Mouse (Mus musculus): ENCODE data around the gene Tspan9. TPM values are rescaled to one million over a fixed set of nuclear protein-coding genes. Genes with fewer than 3 reads are reported as not detected.
A peak's percentile ranks its signal among the peaks of the same experiment; 100 is the strongest.

Gene Tspan9
- polyA plus RNA-seq, 1 experiment from 2014 or later = 130 TPM

DNA sequence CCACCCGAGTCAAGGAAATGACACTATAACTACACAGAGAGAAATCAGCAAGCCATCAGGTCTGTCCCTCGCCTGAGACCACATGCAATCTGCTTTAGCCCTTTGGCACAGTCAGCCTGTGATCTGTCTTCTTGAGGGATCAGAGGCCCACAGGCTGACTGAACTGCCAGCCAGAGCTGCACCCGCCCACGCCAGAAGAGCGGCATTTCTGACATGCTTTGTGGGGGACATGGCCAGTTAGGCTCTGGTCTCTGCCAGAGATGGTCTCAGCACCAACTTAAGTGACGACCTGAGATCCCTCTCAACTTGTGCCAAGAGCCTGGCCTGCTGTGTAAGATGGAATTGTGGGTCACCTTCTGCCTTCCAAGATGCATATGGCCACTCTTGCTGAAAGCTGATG is 166.7 kb downstream of the Tspan9 start:
- Histone ChIP-seq H3K4me3 (ENCODE audit: low read depth, low read length) (no peak overlapping the region), H3K27me3 (replicated peaks; ENCODE audit: control insufficient read depth, insufficient read depth, low read length) (no peaks in the 10 kb centered on the region), H3K27ac (replicated peaks; ENCODE audit: low read depth, low read length) (no peak overlapping the region), H3K4me1 (ENCODE audit: control insufficient read depth, insufficient read depth, low read length) (peaks cover 5% of the 10 kb centered on the region; the same call in 1 of the 2 replicates), H3K36me3 (ENCODE audit: control insufficient read depth, insufficient read depth, low read length) (no peaks in the 10 kb centered on the region), H3K4me2 (ENCODE audit: low read depth, low read length) (no peak overlapping the region), H3K9me3 (ENCODE audit: control insufficient read depth, low read length) (no peaks in the 10 kb centered on the region), H3K9ac (ENCODE audit: low read depth, low read length) (no peak overlapping the region)
- no peak for ATAC-seq (ENCODE audit: low read depth)
- no peak for DNase-seq (ENCODE audit: low spot score)
- WGBS = 78% methylated on average over 6 of the region's 6 CpGs

DNA sequence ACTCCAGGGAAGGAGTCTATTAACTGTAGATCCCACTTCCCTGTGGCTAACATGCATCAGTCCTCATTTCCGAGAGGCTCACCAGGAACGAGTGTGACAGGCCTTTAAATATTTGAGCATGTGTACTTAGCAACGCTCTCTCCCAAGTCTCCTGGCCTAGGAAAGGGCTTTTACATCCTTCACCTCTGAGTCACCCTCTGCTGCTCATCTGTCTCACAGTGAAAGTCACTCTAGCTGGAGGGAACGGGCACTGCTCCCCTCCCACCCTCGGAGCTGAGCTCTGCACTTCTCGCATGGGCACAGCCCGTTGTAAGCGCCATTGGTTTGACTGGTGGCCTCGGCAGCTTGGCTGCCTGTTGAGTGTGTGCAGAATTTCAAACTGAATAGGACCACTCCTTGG is 169.4 kb downstream of the Tspan9 start:
- Histone ChIP-seq H3K36me3 (ENCODE audit: control insufficient read depth, insufficient read depth, low read length) (no peaks in the 10 kb centered on the region), H3K27ac (replicated peaks; ENCODE audit: low read depth, low read length) (no peak overlapping the region), H3K4me2 (ENCODE audit: low read depth, low read length) (no peak overlapping the region), H3K4me3 (ENCODE audit: low read depth, low read length) (no peak overlapping the region), H3K4me1 (ENCODE audit: control insufficient read depth, insufficient read depth, low read length) (no peaks in the 10 kb centered on the region), H3K9ac (ENCODE audit: low read depth, low read length) (no peak overlapping the region), H3K27me3 (replicated peaks; ENCODE audit: control insufficient read depth, insufficient read depth, low read length) (no peaks in the 10 kb centered on the region), H3K9me3 (ENCODE audit: control insufficient read depth, low read length) (no peaks in the 10 kb centered on the region)
- no peak for DNase-seq (ENCODE audit: low spot score)
- ATAC-seq (ENCODE audit: low read depth) = no peak
- WGBS = 48% methylated on average over 9 of the region's 9 CpGs

DNA sequence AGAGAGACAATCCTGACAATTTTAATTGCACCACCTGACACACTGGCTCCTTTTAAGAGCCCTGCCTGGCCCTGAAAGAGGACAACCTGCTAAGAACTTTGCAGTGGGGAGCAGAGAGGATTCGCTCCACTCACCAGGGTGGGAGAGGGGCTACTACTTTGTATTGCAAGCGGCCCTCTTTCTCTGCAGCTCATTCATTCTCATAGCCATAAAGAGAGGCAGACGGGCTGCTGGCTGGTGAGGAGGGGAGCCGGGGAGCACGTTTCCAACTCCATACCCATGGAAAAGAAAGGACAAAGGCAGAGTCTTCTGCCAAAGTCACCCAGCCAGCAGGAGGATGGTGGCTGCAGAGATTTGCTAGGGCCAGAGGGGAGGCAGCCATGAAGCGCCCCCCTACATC is 169.8 kb downstream of the Tspan9 start:
- no peak for DNase-seq (ENCODE audit: low spot score)
- no peak overlapping the region for H3K27ac ChIP-seq (replicated peaks; ENCODE audit: low read depth, low read length)

DNA sequence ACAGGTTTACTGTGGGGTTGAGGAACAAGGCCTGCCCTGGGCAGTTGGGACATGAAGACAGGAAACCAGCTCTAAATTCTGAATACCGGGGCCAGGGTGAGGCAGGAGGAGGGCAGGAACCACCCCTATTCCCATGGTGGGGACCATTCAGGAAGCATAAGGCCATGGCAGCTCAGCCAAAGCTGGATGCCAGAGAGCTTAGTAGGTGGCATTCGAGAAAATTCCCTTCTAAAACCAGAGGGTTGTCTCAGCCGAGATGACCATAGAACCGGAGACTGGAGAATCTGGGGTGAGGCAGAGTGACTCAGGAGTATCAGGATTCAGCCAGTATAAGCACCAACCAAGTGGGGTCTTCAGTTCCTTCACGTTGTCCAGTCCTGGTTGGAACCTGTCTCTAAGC is 171.5 kb downstream of the Tspan9 start:
- Histone ChIP-seq H3K27me3 (replicated peaks; ENCODE audit: control insufficient read depth, insufficient read depth, low read length) (no peaks in the 10 kb centered on the region), H3K27ac (replicated peaks; ENCODE audit: low read depth, low read length) (no peak overlapping the region), H3K4me3 (ENCODE audit: low read depth, low read length) (no peak overlapping the region), H3K9me3 (ENCODE audit: control insufficient read depth, low read length) (no peaks in the 10 kb centered on the region), H3K4me2 (ENCODE audit: low read depth, low read length) (no peak overlapping the region), H3K9ac (ENCODE audit: low read depth, low read length) (no peak overlapping the region), H3K4me1 (ENCODE audit: control insufficient read depth, insufficient read depth, low read length) (0 out of 2 replicates have a peak, but pooled peaks cover 3% of the 10 kb centered on the region), H3K36me3 (ENCODE audit: control insufficient read depth, insufficient read depth, low read length) (no peaks in the 10 kb centered on the region)
- WGBS = 73% methylated on average over 5 of the region's 5 CpGs
- DNase-seq (ENCODE audit: low spot score) (no peak), ATAC-seq (ENCODE audit: low read depth) (no peak)

More for the DNA sequence above, 169.8 kb downstream of the Tspan9 start:
- H3K27me3 ChIP-seq (replicated peaks; ENCODE audit: control insufficient read depth, insufficient read depth, low read length) = no peaks in the 10 kb centered on the region
- H3K9me3 ChIP-seq (ENCODE audit: control insufficient read depth, low read length) = no peaks in the 10 kb centered on the region
- no peaks in the 10 kb centered on the region for H3K4me1 ChIP-seq (ENCODE audit: control insufficient read depth, insufficient read depth, low read length)
- no peak overlapping the region for H3K4me3 ChIP-seq (ENCODE audit: low read depth, low read length)
- H3K9ac ChIP-seq (ENCODE audit: low read depth, low read length) = no peak overlapping the region; the same call in 1 of the 2 replicates
- ATAC-seq (ENCODE audit: low read depth) = no peak
- 58% methylated on average over 6 of the region's 6 CpGs for WGBS
- no peak overlapping the region for H3K4me2 ChIP-seq (ENCODE audit: low read depth, low read length)
- H3K36me3 ChIP-seq (ENCODE audit: control insufficient read depth, insufficient read depth, low read length) = no peaks in the 10 kb centered on the region

DNA sequence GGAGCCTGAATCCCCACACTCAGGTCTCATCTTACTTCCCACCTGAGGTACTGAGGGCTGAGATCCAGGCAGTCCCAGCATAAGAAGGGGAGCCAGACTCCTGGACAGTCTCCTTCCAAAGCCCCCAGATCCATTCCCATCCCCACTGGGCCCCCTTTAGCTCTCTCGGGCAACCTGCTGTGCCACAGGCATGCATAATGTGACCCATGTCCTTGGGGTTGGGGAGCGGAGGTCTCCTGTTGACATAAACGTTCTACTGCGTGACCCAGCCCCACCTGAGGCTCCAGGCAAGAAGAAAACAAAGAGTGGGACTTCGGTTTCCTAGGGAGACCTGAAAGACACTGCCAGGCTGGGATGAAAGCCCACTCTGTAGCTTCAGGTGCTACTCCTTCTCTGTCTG is 172.5 kb downstream of the Tspan9 start:
- DNase-seq (ENCODE audit: low spot score) (no peak), ATAC-seq (ENCODE audit: low read depth) (no peak)
- no peak overlapping the region for H3K4me3 ChIP-seq (ENCODE audit: low read depth, low read length)
- H3K4me1 ChIP-seq (ENCODE audit: control insufficient read depth, insufficient read depth, low read length) = 0 out of 2 replicates have a peak, but pooled peaks cover 3% of the 10 kb centered on the region
- H3K9ac ChIP-seq (ENCODE audit: low read depth, low read length) = no peak overlapping the region
- no peaks in the 10 kb centered on the region for H3K36me3 ChIP-seq (ENCODE audit: control insufficient read depth, insufficient read depth, low read length)
- WGBS = 63% methylated on average over 5 of the region's 5 CpGs
- H3K27ac ChIP-seq (replicated peaks; ENCODE audit: low read depth, low read length) = no peak overlapping the region
- H3K4me2 ChIP-seq (ENCODE audit: low read depth, low read length) = no peak overlapping the region
- H3K9me3 ChIP-seq (ENCODE audit: control insufficient read depth, low read length) = no peaks in the 10 kb centered on the region
- no peaks in the 10 kb centered on the region for H3K27me3 ChIP-seq (replicated peaks; ENCODE audit: control insufficient read depth, insufficient read depth, low read length)

DNA sequence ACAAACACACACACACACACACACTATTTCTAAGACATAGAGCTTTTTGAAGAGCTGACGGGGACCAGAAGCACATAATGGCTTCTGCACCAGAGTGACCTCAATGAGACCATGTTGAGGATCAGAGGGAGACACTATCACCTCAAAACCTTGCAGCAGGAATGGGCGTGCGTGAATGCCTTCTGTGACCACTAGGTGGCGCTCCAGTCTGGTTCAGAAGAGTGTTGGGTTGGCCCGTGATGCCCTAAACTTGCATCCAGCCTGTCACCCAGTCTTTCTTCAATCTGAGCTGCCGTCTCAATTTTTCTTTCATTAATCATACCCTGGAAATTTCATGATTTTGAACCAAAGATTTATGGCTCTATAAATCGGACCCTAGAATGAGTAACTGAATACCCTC is 173.3 kb downstream of the Tspan9 start:
- Histone ChIP-seq H3K4me2 (ENCODE audit: low read depth, low read length) (no peak overlapping the region), H3K36me3 (ENCODE audit: control insufficient read depth, insufficient read depth, low read length) (0 out of 2 replicates have a peak, but pooled peaks cover 4% of the 10 kb centered on the region), H3K4me1 (ENCODE audit: control insufficient read depth, insufficient read depth, low read length) (0 out of 2 replicates have a peak, but pooled peaks cover 3% of the 10 kb centered on the region), H3K9me3 (ENCODE audit: control insufficient read depth, low read length) (no peaks in the 10 kb centered on the region), H3K9ac (ENCODE audit: low read depth, low read length) (no peak overlapping the region), H3K4me3 (ENCODE audit: low read depth, low read length) (no peak overlapping the region), H3K27ac (replicated peaks; ENCODE audit: low read depth, low read length) (no peak overlapping the region), H3K27me3 (replicated peaks; ENCODE audit: control insufficient read depth, insufficient read depth, low read length) (no peaks in the 10 kb centered on the region)
- DNase-seq (ENCODE audit: low spot score) = peak; percentile 77
- peak; percentile 41; the same call in 1 of the 2 replicates for ATAC-seq (ENCODE audit: low read depth)
- 7% methylated on average over 7 of the region's 7 CpGs for WGBS

DNA sequence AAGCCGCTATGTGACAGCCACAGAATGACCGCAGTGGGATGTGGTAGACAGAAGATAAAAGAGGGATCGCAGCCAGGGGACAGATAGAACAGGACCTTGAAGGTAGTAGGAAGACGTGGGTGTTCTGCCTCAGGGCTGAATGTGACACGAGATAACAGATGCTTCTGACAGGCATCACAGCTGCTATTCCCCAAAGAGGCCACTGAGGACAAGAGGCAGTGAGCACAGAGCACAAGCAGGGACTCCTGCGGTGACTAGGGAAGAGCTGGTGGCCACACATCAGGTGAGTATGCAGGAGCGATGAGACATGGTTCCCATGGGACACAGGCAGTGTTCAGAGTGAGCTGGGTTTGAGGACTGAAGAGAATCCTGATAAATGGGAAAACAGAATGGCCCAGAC is 173.7 kb downstream of the Tspan9 start:
- ATAC-seq (ENCODE audit: low read depth) (peak; percentile 34; the same call in 1 of the 2 replicates), DNase-seq (ENCODE audit: low spot score) (no peak)
- 60% methylated on average over 7 of the region's 7 CpGs for WGBS
- no peak overlapping the region for H3K4me3 ChIP-seq (ENCODE audit: low read depth, low read length)
- H3K27me3 ChIP-seq (replicated peaks; ENCODE audit: control insufficient read depth, insufficient read depth, low read length) = no peaks in the 10 kb centered on the region
- no peak overlapping the region for H3K4me2 ChIP-seq (ENCODE audit: low read depth, low read length)
- no peak overlapping the region for H3K27ac ChIP-seq (replicated peaks; ENCODE audit: low read depth, low read length)
- no peaks in the 10 kb centered on the region for H3K9me3 ChIP-seq (ENCODE audit: control insufficient read depth, low read length)
- no peak overlapping the region for H3K9ac ChIP-seq (ENCODE audit: low read depth, low read length)
- H3K4me1 ChIP-seq (ENCODE audit: control insufficient read depth, insufficient read depth, low read length) = 0 out of 2 replicates have a peak, but pooled peaks cover 3% of the 10 kb centered on the region
- H3K36me3 ChIP-seq (ENCODE audit: control insufficient read depth, insufficient read depth, low read length) = 0 out of 2 replicates have a peak, but pooled peaks cover 8% of the 10 kb centered on the region

DNA sequence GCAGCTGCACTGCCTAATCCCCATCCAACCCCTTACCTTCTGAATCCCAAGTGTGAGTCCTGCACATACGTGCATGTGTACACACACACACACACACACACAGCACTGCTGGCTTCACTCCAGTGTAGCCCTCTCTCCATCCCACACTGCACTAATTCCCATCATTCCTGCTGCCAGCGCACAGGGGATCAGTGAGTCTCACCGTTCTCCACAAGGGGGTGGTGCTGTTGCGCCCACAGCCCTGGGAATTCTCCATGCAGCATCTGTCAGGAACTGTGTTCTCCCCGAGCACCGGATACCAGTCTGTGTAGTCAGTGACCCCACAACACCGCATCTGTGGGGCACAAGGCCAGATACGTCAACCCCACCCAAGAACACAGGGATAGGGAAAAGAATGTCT is 177.9 kb downstream of the Tspan9 start:
- DNase-seq (ENCODE audit: low spot score) (no peak), ATAC-seq (ENCODE audit: low read depth) (peak; percentile 26; the same call in 1 of the 2 replicates)
- no peak overlapping the region for H3K4me3 ChIP-seq (ENCODE audit: low read depth, low read length)
- peaks cover 31% of the 10 kb centered on the region for H3K36me3 ChIP-seq (ENCODE audit: control insufficient read depth, insufficient read depth, low read length)
- H3K9ac ChIP-seq (ENCODE audit: low read depth, low read length) = no peak overlapping the region
- H3K4me2 ChIP-seq (ENCODE audit: low read depth, low read length) = no peak overlapping the region
- H3K4me1 ChIP-seq (ENCODE audit: control insufficient read depth, insufficient read depth, low read length) = 0 out of 2 replicates have a peak, but pooled peaks cover 3% of the 10 kb centered on the region
- H3K27me3 ChIP-seq (replicated peaks; ENCODE audit: control insufficient read depth, insufficient read depth, low read length) = no peaks in the 10 kb centered on the region
- 33% methylated on average over 8 of the region's 8 CpGs for whole genome bisulfite sequencing
- no peaks in the 10 kb centered on the region for H3K9me3 ChIP-seq (ENCODE audit: control insufficient read depth, low read length)
- H3K27ac ChIP-seq (replicated peaks; ENCODE audit: low read depth, low read length) = no peak overlapping the region

DNA sequence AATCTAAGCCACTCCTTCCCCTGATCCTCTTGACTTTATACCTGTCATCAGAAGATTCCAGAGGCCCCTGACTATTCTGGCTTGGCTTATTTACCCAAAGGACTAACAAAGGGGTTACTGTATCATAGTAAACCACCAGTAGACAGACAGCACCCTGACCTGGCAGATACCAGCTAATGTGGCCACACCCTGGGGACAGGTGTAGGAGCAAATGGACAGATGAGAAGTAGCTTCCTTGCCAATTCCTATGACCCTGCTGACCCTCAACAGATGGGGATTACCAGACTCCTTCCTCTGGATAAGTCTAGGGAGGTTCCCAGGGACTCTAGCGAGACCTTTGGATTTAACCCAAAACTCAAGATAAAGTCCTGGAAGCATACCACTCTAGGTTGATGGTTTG is 183.2 kb downstream of the Tspan9 start:
- Histone ChIP-seq H3K27me3 (replicated peaks; ENCODE audit: control insufficient read depth, insufficient read depth, low read length) (no peaks in the 10 kb centered on the region), H3K9me3 (ENCODE audit: control insufficient read depth, low read length) (no peaks in the 10 kb centered on the region), H3K36me3 (ENCODE audit: control insufficient read depth, insufficient read depth, low read length) (peaks cover 28% of the 10 kb centered on the region), H3K4me1 (ENCODE audit: control insufficient read depth, insufficient read depth, low read length) (no peaks in the 10 kb centered on the region), H3K4me3 (ENCODE audit: low read depth, low read length) (no peak overlapping the region), H3K4me2 (ENCODE audit: low read depth, low read length) (no peak overlapping the region), H3K27ac (replicated peaks; ENCODE audit: low read depth, low read length) (no peak overlapping the region), H3K9ac (ENCODE audit: low read depth, low read length) (no peak overlapping the region)
- ATAC-seq (ENCODE audit: low read depth) = no peak
- WGBS = 90% methylated on average over 1 of the region's 1 CpGs
- DNase-seq (ENCODE audit: low spot score) = no peak
